Mouse (Mus musculus) C2C12 (cell line): Measurements from ENCODE around the gene Ppm1h.

Experiments
- CTCF ChIP-seq: IDR thresholded peaks from one replicate; pipeline ENCODE4 v1.5.1; 2011; ENCODE audit not compliant: control insufficient read depth, insufficient read depth, insufficient read length
- MAX ChIP-seq: IDR thresholded peaks from one replicate; pipeline ENCODE4 v1.6.1; 2011; ENCODE audit warnings: mild to moderate bottlenecking, control low read depth
- USF1 ChIP-seq: IDR thresholded peaks from one replicate; pipeline ENCODE4 v1.6.1; 2011; ENCODE audit warnings: low read depth, mild to moderate bottlenecking, control low read depth, moderate library complexity

GRCm38 (mm10) chr10:122986320-122987225 lies 308.0 kb downstream of the Ppm1h start:
- TF ChIP-seq MAX (peak; percentile 82), USF1 (no peak), CTCF (no peak)
